Mouse (Mus musculus) MEL-GATA-1-ER (cell line): ENCODE results near the gene Rgs6.

Experiments used
- DNase-seq: peaks from one replicate; pipeline ENCODE4 v3.0.0-alpha.2; 2012; ENCODE audit warnings: low read depth; ENCODE audit errors: extremely low read depth

Rgs6 gene

GRCm38 (mm10) chr12:82854902-82855301 lies 266.8 kb downstream of the Rgs6 start:
- DNase-seq: no peak

DNA sequence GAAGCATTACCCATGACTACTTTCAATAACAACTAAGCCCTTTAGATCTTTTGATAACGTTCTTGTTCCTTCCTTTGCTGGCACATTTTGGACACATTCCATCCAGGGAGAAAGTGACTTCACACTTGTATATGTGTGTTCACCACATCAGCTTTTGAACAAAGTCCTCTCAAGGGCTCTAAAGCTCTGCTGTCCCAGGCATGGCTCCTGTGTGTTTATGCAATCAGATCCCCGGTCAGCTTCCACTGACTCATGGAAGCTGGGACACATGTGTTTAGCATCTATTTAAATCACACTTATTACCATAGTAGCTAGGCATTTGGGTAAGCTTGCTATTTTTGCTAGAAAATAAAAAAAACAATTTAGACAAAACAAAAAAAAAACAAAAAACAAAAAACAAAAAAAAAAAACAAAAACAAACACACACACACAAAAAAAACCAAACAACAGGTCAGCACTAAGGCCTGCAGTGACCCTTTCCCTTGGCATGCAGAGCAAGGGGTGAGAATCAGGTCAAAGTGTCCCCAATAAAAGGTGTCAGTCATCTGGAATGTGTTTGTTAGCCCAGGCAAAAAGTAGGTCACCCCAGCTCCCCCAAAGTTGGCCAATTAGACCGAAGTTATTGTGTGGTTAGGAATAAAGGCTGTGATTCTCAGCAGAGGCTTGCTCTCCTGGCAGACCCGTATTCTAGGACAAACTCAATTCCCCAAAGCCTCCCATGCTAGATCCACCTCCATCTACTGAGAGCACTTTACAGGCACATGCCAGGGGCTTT lies 267.4 kb downstream of the Rgs6 start:
- no peak for DNase-seq

GRCm38 (mm10) chr12:82865686-82866085 lies 277.6 kb downstream of the Rgs6 start:
- no peak for DNase-seq

DNA sequence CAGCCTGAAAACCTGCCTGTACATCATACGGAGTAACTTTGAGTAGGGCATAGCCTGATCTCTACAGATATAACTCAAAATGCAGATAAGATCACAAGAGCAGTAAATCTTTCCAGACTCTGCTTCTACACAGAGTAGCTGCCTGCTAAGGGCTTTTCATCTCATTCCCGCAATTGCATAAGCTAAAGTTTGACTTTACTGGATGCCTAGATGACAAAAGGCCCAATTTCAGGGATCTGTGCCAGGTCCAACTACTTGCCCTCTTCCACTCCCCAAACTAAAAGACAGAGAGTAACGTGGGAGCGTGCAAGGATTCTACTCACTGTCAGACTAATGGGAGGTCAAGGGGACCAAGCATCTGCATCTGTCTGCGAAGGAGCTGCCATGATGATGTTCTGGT lies 292.6 kb downstream of the Rgs6 start:
- no peak for DNase-seq

DNA sequence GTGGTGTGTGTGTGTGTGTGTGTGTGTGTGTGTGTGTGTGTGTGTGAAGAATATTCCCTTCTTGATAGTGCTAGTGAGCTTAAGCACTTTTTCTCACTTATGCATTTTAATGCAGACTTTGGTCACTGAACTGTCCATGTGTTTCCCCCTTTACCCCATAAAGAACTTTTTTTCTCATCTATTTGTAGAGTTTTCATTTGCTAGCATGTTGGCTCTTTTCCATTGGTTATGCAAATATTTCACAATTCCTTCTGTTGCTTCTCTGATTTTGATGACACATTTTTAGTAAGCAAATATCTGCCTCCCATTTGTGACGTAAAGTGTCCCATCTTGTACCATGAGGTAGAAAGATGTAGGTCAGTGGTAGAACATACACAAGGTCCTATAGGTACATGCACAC lies 295.0 kb downstream of the Rgs6 start:
- DNase-seq: no peak

GRCm38 (mm10) chr12:82894971-82895838 lies 307.1 kb downstream of the Rgs6 start:
- no peak for DNase-seq

DNA sequence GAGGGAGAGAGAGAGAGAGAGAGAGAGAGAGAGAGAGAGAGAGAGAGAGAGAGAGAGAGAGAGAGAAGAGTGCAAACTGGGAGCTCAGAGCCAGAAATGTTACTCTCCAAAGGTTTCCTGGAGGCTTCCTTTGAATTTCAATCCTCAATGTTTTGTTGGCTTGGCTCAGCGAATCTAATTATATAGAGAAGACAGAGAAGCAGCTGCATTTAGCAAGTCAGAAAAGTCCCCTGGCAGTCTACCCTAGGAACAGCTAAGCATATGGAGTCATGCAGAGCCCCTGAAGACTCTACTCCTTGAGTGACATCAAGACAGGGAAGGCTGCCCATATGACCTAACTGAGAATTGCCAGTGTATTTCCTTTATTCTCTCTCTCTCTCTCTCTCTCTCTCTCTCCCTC lies 317.7 kb downstream of the Rgs6 start:
- no peak for DNase-seq

GRCm38 (mm10) chr12:82910846-82911245 lies 322.8 kb downstream of the Rgs6 start:
- no peak for DNase-seq

- DNase-seq: no peak
Measured at GRCm38 (mm10) chr12:82914127-82914526, 326.0 kb downstream of the Rgs6 start.

- DNase-seq: no peak
Measured at GRCm38 (mm10) chr12:82920146-82920545, 332.1 kb downstream of the Rgs6 start.

- no peak for DNase-seq
Measured at GRCm38 (mm10) chr12:82921287-82922015, 333.4 kb downstream of the Rgs6 start.

DNA sequence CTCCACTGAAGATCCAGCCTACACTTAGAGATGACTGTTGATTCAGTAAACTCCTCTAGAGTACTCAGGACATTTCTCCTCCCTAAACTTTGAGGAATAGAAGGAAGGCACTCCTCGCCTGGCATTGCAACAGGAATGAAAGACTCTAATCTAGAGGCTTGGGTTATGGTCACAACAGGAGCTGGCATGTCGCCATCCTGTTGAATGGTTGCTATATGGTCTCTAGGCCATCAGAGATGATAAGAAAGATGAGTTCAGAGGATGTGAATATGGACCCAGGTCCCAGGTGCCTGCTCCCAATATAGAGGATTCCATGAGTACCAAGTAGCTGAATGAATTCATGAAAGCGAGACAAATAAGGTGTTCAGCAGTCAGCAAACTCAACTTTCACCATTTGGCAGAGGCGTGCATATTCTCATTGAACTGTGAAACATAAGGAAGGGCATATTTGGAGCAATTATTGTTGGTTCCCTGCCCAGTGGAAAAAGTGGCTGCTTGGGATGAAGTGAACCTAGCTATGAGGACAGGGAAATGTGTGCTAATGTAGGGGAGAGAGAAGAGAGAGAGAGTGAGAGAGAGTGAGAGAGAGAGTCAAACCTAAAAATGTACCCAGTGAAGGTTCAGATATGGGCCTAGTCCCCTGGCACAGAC lies 334.9 kb downstream of the Rgs6 start:
- DNase-seq: no peak

DNA sequence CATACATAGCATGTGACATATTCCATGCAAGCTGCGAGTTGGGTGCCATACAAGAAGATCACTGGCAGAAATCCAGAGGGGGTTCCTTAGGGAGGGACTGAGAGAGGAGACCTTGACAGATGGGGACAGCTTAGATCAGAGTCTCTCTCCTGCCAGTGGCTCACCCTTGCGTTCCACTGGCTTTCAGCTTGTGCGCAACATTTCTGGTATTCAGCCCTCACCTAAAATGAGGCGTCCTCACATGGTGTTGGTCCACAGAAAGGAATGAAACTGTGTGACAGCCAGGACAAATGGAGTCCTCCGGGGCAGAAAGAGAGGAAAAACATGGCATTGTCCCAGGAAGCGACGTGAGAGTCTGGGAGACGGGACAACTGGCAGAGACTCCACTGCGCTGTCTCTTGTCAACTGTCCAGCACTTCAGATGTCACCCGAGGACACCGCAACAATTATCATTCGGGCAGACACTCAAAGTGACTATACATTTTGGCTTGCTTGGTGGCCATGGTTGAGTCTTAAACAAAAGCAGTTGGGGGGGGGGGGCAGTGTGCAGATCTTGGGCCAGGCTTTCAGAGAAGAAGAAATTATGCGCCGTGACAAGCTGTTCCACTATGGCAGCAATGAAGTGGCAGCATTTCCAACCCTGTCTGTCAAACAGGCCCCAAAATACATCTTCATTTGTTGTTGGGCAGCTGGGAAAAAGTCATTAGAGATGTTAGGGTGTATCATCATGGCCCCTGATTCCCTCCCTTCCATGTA lies 344.8 kb downstream of the Rgs6 start:
- no peak for DNase-seq

GRCm38 (mm10) chr12:82935121-82935762 lies 347.1 kb downstream of the Rgs6 start:
- DNase-seq: no peak

DNA sequence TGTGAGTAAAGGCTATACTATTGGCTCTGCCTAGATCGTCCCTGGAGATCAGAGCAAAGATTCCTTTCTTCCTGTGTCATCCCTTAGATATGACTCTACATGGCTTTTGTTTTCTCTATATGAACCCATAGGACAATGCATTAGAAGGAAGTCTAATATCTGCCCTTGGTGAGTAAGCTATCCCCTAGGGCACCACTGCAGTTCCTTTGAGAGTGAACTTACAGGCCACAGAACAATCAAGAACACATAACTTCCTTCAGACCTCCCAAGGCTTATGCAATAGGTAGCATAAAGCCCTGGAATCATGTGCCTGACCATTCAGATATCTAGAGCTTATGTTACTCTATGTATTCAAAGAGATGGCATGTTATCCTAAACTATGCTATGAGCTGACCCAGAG lies 347.7 kb downstream of the Rgs6 start:
- DNase-seq: no peak

- no peak for DNase-seq
Measured at GRCm38 (mm10) chr12:82940461-82940860, 352.4 kb downstream of the Rgs6 start.

- DNase-seq: peak; percentile 29
Measured at GRCm38 (mm10) chr12:82946507-82946906, 358.4 kb downstream of the Rgs6 start.

DNA sequence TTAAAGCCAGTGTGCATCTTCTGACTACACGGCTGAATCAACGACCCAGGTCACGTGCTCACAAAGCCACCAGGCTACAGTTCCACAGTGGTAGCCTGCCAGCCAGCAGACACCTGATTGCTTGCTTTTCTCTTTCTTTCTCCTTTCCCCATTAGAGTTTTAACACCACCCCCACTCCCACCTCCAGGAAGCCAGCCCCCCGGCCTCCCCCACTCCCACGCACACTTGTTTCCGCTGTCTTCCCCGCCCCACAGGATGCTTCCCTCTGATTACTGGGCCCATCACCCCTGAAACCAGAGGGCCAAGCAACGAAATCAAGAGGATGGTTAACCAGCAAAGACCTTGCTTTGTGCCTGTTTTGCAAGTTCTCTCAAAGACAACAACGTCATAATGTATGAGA lies 373.0 kb downstream of the Rgs6 start:
- DNase-seq: no peak

GRCm38 (mm10) chr12:82961852-82962251 lies 373.8 kb downstream of the Rgs6 start:
- DNase-seq: no peak

DNA sequence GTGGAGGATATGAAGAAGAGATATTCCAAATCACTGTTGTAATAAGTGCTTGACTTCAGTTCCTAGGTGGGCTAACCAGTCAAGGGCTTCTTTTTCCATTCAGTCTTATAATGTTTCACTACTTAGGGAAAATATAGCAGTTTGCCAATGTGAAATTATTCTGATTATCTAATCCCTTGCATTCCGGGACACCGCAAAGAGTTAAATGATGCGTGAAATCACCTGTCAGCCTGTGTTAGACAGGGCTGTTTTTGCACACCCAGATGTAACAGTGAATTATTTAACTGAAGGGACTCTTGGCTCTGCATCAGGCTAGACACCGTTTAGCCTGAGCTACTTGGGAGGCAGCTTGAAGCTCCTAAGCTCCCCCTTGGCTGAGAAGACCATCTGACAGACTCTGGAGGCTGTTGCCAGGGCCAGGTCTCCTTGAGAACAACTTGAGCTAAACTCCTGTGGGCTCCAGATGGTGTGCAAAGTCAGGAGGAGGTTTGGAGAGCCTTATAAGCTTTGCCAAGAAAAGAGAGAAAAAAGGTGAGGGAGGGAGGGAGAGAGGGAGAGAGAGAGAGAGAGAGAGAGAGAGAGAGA lies 382.5 kb downstream of the Rgs6 start:
- DNase-seq: no peak
